Mouse (Mus musculus): ENCODE data around the gene Dynll2. TPM values are rescaled to one million over a fixed set of nuclear protein-coding genes. Genes with fewer than 3 reads are reported as not detected.

Gene Dynll2
- polyA plus RNA-seq (2015; fragmentation: Nextera tagmentation; extraction: Ambion mirVana) = 12.3 and 14.5 TPM in 2 replicates

DNA sequence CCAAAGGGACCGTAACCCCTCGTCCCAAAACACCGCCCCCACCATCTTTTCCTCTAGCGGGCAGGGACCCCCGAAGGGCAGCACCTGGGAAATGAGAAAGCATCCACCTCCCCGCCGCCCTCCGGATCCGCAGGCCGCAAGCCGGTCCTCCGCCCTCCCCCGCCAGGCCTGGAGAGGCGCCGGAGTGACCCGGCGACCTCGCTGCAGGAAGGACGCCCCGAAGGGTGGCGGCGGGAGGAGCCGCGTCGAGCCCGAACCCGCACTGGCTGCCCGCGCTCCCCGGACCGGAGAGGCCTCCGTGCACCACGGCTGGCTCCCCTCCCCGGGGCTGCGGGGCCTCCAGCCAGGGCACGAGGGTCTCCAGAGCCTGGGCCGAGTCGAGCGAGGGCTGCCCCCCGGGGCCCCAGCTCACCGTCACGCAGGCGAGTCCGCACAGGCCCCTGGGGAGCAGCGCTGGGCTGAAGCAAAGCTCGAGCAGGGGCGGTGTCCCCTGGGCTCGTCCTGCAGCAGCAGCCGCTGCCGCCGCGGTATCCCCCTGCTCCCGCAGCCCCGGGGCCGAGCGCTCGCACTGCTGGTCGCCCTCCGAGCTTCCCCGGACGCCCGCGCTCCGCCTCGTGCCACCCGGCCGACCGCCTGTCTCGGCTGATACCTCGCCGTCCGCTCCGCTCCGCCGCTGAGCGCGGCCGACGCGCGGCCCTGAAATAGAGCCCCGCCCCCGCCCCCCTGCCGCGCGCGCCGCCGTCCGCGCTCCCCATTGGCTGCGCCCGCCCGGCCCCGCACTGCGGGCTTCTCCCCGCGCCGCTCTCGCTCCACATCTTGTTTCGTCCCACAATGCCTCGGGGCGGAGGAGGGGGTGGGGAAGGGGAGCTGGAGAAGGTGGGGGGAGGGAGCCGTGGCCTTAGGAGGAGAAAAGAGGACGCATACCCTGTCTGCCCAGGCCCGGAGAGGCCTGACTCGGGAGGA is at the start of gene Dynll2:
Gene Dynll2 (minus strand): TSS at position 703 of the 963 bp plus-strand sequence.
- 1% methylated on average over 58 of the region's 107 CpGs for WGBS
- DNase-seq (ENCODE audit: low spot score) (peak; percentile 95), ATAC-seq (peak; percentile 95)
- Histone ChIP-seq H3K4me2 (replicated peaks; ENCODE audit: low read depth, low read length) (peak within 1 kb of the TSS; percentile 95), H3K36me3 (ENCODE audit: insufficient read depth, low read length) (peaks cover 6% of the 10 kb centered on the region; the same call in 1 of the 2 replicates), H3K4me3 (ENCODE audit: low read depth, low read length) (peak within 1 kb of the TSS; percentile 88), H3K27ac (ENCODE audit: low read length) (peak within 1 kb of the TSS; percentile 92), H3K27me3 (replicated peaks; ENCODE audit: insufficient read depth, low read length) (no peaks in the 10 kb centered on the region), H3K4me1 (ENCODE audit: insufficient read depth, low read depth, low read length) (peaks cover 14% of the 10 kb centered on the region; the same call in 1 of the 2 replicates), H3K9me3 (ENCODE audit: low read length) (no peaks in the 10 kb centered on the region), H3K9ac (replicated peaks; ENCODE audit: low read depth) (peak within 1 kb of the TSS; percentile 60)
- TF ChIP-seq EP300 (IDR thresholded peaks at IDR 0.05) = no peak
- no peak for TF ChIP-seq CTCF (IDR thresholded peaks at IDR 0.05)

DNA sequence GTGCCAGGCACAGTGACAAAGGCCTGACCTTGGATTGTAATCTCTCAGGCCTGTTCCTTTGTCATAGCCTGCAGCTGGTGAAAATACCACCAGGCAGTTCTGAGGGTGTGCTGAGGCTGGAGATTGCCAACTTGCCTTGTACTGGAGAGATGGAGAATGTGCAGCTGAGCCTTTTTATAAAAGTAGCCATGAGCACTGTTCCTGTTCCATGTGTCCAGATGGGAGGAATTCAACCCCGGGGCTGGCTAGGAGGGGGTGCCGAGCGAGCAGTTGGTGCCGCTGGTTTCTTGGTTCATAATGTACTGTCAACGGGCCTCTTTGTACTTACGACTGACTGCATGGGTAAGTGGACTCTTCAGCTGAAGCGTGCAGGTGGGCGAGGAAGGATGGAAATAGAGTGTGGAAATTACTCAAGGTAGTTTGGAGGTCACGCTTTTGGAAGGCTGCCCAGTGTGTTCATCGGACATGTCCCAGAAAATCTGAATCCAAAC is 49.5 kb upstream of the Dynll2 start:
- Histone ChIP-seq H3K9me3 (ENCODE audit: low read length) (no peaks in the 10 kb centered on the region), H3K4me3 (ENCODE audit: low read depth, low read length) (no peak overlapping the region), H3K9ac (replicated peaks; ENCODE audit: low read depth) (no peak overlapping the region), H3K27ac (ENCODE audit: low read length) (no peak overlapping the region), H3K4me2 (replicated peaks; ENCODE audit: low read depth, low read length) (no peak overlapping the region), H3K36me3 (ENCODE audit: insufficient read depth, low read length) (no peaks in the 10 kb centered on the region), H3K27me3 (replicated peaks; ENCODE audit: insufficient read depth, low read length) (no peaks in the 10 kb centered on the region), H3K4me1 (ENCODE audit: insufficient read depth, low read depth, low read length) (no peaks in the 10 kb centered on the region)
- no peak for ATAC-seq
- DNase-seq (ENCODE audit: low spot score) = no peak
- 66% methylated on average over 10 of the region's 10 CpGs for WGBS
- TF ChIP-seq EP300 (IDR thresholded peaks at IDR 0.05) = no peak
- no peak for TF ChIP-seq CTCF (IDR thresholded peaks at IDR 0.05)

DNA sequence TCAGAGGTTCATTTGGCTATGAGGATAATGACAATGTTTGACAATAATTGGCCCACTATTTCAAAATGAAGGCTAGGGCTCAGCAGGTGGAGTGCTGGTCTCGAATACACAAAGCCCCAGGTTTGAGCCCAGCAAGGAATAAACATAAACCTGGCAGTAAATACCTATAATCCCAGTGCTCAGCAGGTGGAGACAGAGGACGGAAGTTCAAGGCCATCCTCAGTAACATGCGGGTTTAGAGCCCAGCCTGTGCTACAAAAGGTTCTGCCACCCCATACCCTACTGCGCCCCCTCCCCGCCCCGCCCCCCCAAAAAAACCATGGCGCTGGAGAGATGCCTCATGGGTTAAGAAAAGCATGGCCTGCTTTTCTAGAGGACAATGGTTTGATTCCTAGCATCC is 48.6 kb upstream of the Dynll2 start:
- no peak overlapping the region for H3K9ac ChIP-seq (replicated peaks; ENCODE audit: low read depth)
- DNase-seq (ENCODE audit: low spot score) (no peak), ATAC-seq (no peak)
- no peaks in the 10 kb centered on the region for H3K9me3 ChIP-seq (ENCODE audit: low read length)
- TF ChIP-seq EP300 (IDR thresholded peaks at IDR 0.05) = no peak
- TF ChIP-seq CTCF (IDR thresholded peaks at IDR 0.05) = no peak
- no peaks in the 10 kb centered on the region for H3K36me3 ChIP-seq (ENCODE audit: insufficient read depth, low read length)
- H3K27me3 ChIP-seq (replicated peaks; ENCODE audit: insufficient read depth, low read length) = no peaks in the 10 kb centered on the region
- H3K4me1 ChIP-seq (ENCODE audit: insufficient read depth, low read depth, low read length) = no peaks in the 10 kb centered on the region
- H3K27ac ChIP-seq (ENCODE audit: low read length) = no peak overlapping the region
- no peak overlapping the region for H3K4me3 ChIP-seq (ENCODE audit: low read depth, low read length)
- H3K4me2 ChIP-seq (replicated peaks; ENCODE audit: low read depth, low read length) = no peak overlapping the region
- 76% methylated on average over 7 of the region's 7 CpGs for WGBS

DNA sequence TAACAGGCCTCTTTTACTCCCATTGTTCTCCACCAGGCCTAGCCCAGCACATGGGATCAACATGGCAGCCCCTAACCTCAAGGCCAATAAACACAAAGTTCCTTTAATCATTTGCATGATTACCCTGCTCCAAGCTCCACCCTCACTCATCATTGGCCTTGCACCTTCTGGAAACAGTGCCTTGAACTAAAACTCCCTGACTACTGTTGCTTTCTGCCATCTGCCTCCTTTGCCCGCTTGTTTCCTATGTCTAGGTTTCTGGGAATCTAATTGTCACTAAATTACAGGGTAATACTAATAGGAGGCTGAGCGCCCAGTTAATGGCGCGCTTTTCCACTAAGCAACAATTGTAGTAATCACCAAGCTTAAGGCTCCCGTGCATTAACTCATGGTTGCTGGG is 44.4 kb upstream of the Dynll2 start:
- Histone ChIP-seq H3K36me3 (ENCODE audit: insufficient read depth, low read length) (no peaks in the 10 kb centered on the region), H3K4me1 (ENCODE audit: insufficient read depth, low read depth, low read length) (no peaks in the 10 kb centered on the region), H3K4me3 (ENCODE audit: low read depth, low read length) (no peak overlapping the region), H3K4me2 (replicated peaks; ENCODE audit: low read depth, low read length) (no peak overlapping the region), H3K27ac (ENCODE audit: low read length) (no peak overlapping the region), H3K9me3 (ENCODE audit: low read length) (no peaks in the 10 kb centered on the region), H3K27me3 (replicated peaks; ENCODE audit: insufficient read depth, low read length) (no peaks in the 10 kb centered on the region), H3K9ac (replicated peaks; ENCODE audit: low read depth) (no peak overlapping the region)
- WGBS = 93% methylated on average over 5 of the region's 5 CpGs
- ATAC-seq = no peak
- no peak for DNase-seq (ENCODE audit: low spot score)
- TF ChIP-seq CTCF (IDR thresholded peaks at IDR 0.05) (no peak), EP300 (IDR thresholded peaks at IDR 0.05) (no peak)

DNA sequence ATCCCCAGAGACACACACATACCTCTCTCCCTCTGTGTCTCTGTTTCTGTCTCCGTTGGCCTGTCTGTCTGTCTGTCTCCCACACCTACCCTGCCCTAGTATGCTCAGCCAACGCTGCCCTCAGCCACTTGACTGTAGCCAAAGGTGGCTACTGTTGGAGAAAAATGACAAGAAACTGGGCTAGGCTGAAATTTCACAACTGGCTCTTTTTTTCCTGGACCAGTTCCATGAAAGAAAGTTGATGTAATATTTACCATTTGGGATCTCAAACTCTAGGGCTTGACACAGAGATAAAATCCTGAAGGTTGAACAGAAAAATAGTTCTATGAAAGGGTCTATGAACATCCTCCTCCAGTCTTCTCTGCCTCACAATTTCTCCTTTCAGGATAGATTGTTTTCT is 43.5 kb upstream of the Dynll2 start:
- TF ChIP-seq EP300 (IDR thresholded peaks at IDR 0.05) (no peak), CTCF (IDR thresholded peaks at IDR 0.05) (no peak)
- ATAC-seq = no peak
- DNase-seq (ENCODE audit: low spot score) = no peak
- Histone ChIP-seq H3K9ac (replicated peaks; ENCODE audit: low read depth) (no peak overlapping the region), H3K4me1 (ENCODE audit: insufficient read depth, low read depth, low read length) (no peaks in the 10 kb centered on the region), H3K27ac (ENCODE audit: low read length) (no peak overlapping the region), H3K9me3 (ENCODE audit: low read length) (no peaks in the 10 kb centered on the region), H3K36me3 (ENCODE audit: insufficient read depth, low read length) (no peaks in the 10 kb centered on the region), H3K27me3 (replicated peaks; ENCODE audit: insufficient read depth, low read length) (no peaks in the 10 kb centered on the region), H3K4me3 (ENCODE audit: low read depth, low read length) (no peak overlapping the region), H3K4me2 (replicated peaks; ENCODE audit: low read depth, low read length) (no peak overlapping the region)
- WGBS = 34% methylated on average over 2 of the region's 2 CpGs

DNA sequence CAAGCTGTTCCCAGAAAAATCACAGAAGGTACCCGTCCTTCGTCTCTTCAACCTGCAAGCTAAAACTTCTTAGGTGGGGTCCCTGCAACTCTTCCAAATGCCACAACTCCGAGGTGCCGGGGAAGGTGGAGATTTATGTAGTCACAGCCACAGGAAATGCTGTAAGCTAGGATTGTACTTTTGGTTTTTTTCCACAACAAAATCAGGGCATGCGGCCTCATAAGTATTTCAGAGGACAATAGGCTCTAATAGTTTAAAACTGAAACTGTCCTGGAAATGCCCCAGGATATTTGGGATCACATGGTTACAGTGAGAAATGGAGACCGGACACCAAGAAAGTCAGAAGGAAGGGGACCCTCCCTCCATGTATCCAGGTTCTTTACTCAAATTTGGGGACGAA is 42.9 kb upstream of the Dynll2 start:
- no peak overlapping the region for H3K9ac ChIP-seq (replicated peaks; ENCODE audit: low read depth)
- no peaks in the 10 kb centered on the region for H3K27me3 ChIP-seq (replicated peaks; ENCODE audit: insufficient read depth, low read length)
- H3K4me2 ChIP-seq (replicated peaks; ENCODE audit: low read depth, low read length) = no peak overlapping the region
- no peak overlapping the region for H3K27ac ChIP-seq (ENCODE audit: low read length)
- H3K9me3 ChIP-seq (ENCODE audit: low read length) = no peaks in the 10 kb centered on the region
- ATAC-seq (no peak), DNase-seq (ENCODE audit: low spot score) (no peak)
- TF ChIP-seq CTCF (IDR thresholded peaks at IDR 0.05) (no peak), EP300 (IDR thresholded peaks at IDR 0.05) (no peak)
- 81% methylated on average over 7 of the region's 7 CpGs for WGBS
- no peaks in the 10 kb centered on the region for H3K36me3 ChIP-seq (ENCODE audit: insufficient read depth, low read length)
- no peaks in the 10 kb centered on the region for H3K4me1 ChIP-seq (ENCODE audit: insufficient read depth, low read depth, low read length)
- H3K4me3 ChIP-seq (ENCODE audit: low read depth, low read length) = no peak overlapping the region

Data from lung, postnatal 0 days (tissue).